Mouse (Mus musculus): ENCODE results near the gene Hspb11. TPM values are rescaled to one million over a fixed set of nuclear protein-coding genes. Genes with fewer than 3 reads are reported as not detected.

Hspb11 gene
- polyA plus RNA-seq, 1 experiment from 2014 or later = 40.2 TPM

DNA sequence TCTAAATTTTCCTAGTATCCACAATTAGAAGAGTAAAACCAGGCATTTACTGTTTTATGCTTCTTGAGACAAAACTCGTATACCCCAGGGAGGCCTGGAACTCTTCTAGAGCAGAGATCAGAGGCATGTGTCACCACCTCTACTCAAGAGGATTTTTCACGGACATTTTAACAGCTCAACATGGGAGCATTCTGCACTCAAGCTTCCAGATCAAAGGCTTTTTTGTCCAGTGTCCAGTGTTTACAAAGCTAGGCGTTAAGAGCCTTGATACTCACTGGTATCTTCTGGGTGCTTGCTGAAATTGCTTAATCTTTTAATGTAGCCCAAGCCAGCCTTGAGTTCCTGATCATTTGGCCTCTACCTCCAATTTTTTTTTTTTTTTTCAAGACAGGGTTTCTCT, 21.2 kb upstream of the Hspb11 start:
- no peaks in the 10 kb centered on the region for H3K27me3 ChIP-seq
- 43% methylated on average over 3 of the region's 3 CpGs for WGBS
- H3K4me3 ChIP-seq = no peak overlapping the region
- peaks cover 55% of the 10 kb centered on the region for H3K36me3 ChIP-seq
- H3K9ac ChIP-seq = no peak overlapping the region
- no peaks in the 10 kb centered on the region for H3K9me3 ChIP-seq
- no peaks in the 10 kb centered on the region for H3K4me1 ChIP-seq
- H3K27ac ChIP-seq = no peak overlapping the region
- no peak for ATAC-seq (ENCODE audit: insufficient number of reproducible peaks, low FRiP score, low TSS enrichment, low read depth)
- no peak overlapping the region for H3K4me2 ChIP-seq

DNA sequence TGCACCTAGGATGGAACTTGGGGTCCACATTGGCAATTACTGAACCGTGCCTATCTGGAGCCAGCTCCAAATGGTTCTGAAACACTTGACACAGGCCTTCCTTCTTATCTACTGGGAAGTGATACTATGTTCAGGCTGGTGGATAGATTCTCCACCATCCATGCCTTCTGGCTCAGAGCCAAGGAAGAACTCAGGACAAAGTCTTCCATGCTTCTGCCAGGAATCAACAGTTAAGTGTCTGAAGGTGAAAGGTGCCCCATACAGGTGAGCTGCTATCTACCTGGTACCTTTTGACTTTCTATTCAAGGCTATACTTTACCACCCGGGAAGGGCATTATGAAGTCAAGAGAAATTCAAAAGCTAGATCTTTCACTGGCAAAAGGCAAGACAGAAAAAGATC, 15.1 kb upstream of the Hspb11 start:
- Histone ChIP-seq H3K36me3 (peaks cover 86% of the 10 kb centered on the region), H3K4me1 (no peaks in the 10 kb centered on the region), H3K4me2 (no peak overlapping the region), H3K27ac (no peak overlapping the region), H3K9me3 (no peaks in the 10 kb centered on the region), H3K27me3 (no peaks in the 10 kb centered on the region), H3K4me3 (no peak overlapping the region), H3K9ac (no peak overlapping the region)
- 94% methylated on average over 2 of the region's 2 CpGs for WGBS
- no peak for ATAC-seq (ENCODE audit: insufficient number of reproducible peaks, low FRiP score, low TSS enrichment, low read depth)

DNA sequence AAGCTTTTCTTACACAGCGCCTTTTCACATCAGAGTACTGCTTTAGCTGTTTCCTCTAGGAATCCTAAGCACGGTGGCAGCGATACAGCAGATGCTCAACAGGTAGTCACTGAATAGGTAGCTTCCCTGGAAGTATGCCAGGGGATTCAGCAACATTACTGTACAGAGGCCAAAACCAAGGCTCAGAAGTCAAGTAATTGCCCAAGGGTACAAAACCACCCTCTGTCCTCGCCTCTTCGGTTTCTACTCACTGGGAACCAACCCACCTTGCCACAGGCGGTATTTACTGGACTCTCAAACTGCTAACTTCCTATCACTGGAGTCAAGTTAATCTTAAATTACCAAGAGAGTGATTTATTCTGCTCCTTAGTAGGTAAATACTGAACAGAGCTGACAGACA, 13.2 kb upstream of the Hspb11 start:
- Histone ChIP-seq H3K4me3 (no peak overlapping the region), H3K4me2 (no peak overlapping the region), H3K9me3 (no peaks in the 10 kb centered on the region), H3K36me3 (peaks cover 75% of the 10 kb centered on the region), H3K27ac (no peak overlapping the region), H3K9ac (no peak overlapping the region), H3K27me3 (no peaks in the 10 kb centered on the region), H3K4me1 (peaks cover 4% of the 10 kb centered on the region; the same call in 1 of the 2 replicates)
- ATAC-seq (ENCODE audit: insufficient number of reproducible peaks, low FRiP score, low TSS enrichment, low read depth) = no peak
- WGBS = 92% methylated on average over 6 of the region's 6 CpGs

- H3K36me3 ChIP-seq = peaks cover 53% of the 10 kb centered on the region
- 72% methylated on average over 6 of the region's 6 CpGs for WGBS
These were observed 9.7 kb upstream of the Hspb11 start for GRCm38 (mm10) chr4:107243365-107244333.

GRCm38 (mm10) chr4:107245368-107245767, 8.0 kb upstream of the Hspb11 start:
- H3K4me1 ChIP-seq = peaks cover 30% of the 10 kb centered on the region
- H3K9ac ChIP-seq = no peak overlapping the region
- H3K27ac ChIP-seq = no peak overlapping the region
- H3K4me3 ChIP-seq = no peak overlapping the region
- peaks cover 38% of the 10 kb centered on the region for H3K36me3 ChIP-seq
- H3K9me3 ChIP-seq = no peaks in the 10 kb centered on the region
- no peak for ATAC-seq (ENCODE audit: insufficient number of reproducible peaks, low FRiP score, low TSS enrichment, low read depth)
- 29% methylated on average over 2 of the region's 2 CpGs for WGBS
- no peak overlapping the region for H3K4me2 ChIP-seq
- H3K27me3 ChIP-seq = no peaks in the 10 kb centered on the region

More at GRCm38 (mm10) chr4:107243365-107244333, 9.7 kb upstream of the Hspb11 start:
- Histone ChIP-seq H3K4me1 (peaks cover 21% of the 10 kb centered on the region), H3K4me3 (no peak overlapping the region), H3K27ac (no peak overlapping the region), H3K4me2 (no peak overlapping the region), H3K9me3 (no peaks in the 10 kb centered on the region), H3K27me3 (no peaks in the 10 kb centered on the region), H3K9ac (no peak overlapping the region)
- no peak for ATAC-seq (ENCODE audit: insufficient number of reproducible peaks, low FRiP score, low TSS enrichment, low read depth)

GRCm38 (mm10) chr4:107246040-107246439, 7.4 kb upstream of the Hspb11 start:
- peaks cover 34% of the 10 kb centered on the region for H3K4me1 ChIP-seq
- 47% methylated on average over 1 of the region's 1 CpGs for WGBS
- ATAC-seq (ENCODE audit: insufficient number of reproducible peaks, low FRiP score, low TSS enrichment, low read depth) = no peak
- H3K9me3 ChIP-seq = no peaks in the 10 kb centered on the region
- H3K9ac ChIP-seq = no peak overlapping the region
- no peak overlapping the region for H3K27ac ChIP-seq
- H3K4me3 ChIP-seq = no peak overlapping the region
- H3K4me2 ChIP-seq = no peak overlapping the region
- no peaks in the 10 kb centered on the region for H3K27me3 ChIP-seq
- H3K36me3 ChIP-seq = peaks cover 33% of the 10 kb centered on the region

DNA sequence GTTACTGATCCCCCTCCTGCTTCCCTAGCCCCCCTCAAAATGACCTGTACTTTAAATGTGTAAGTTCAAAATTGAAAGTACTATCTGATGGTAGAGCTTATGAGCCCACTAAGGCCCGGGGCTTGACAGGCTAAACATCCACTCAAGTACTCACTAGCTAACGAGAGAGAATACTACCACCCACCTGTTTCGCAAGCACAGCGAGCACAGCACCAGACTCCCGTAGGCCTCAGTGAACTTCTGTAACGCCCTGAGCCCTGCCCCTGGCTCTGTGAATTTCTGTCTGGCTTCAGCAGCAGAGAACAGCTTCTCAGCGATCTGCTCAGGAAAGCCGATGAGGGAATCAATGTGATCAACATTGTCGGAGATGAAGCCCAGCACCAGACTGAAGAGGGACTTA, 6.3 kb upstream of the Hspb11 start:
- H3K27me3 ChIP-seq = no peaks in the 10 kb centered on the region
- no peak overlapping the region for H3K4me3 ChIP-seq
- no peak overlapping the region for H3K9ac ChIP-seq
- no peaks in the 10 kb centered on the region for H3K9me3 ChIP-seq
- H3K4me2 ChIP-seq = no peak overlapping the region
- WGBS = 73% methylated on average over 9 of the region's 9 CpGs
- no peak overlapping the region for H3K27ac ChIP-seq
- no peak for ATAC-seq (ENCODE audit: insufficient number of reproducible peaks, low FRiP score, low TSS enrichment, low read depth)
- H3K4me1 ChIP-seq = peaks cover 39% of the 10 kb centered on the region
- peaks cover 24% of the 10 kb centered on the region; the same call in 1 of the 2 replicates for H3K36me3 ChIP-seq

DNA sequence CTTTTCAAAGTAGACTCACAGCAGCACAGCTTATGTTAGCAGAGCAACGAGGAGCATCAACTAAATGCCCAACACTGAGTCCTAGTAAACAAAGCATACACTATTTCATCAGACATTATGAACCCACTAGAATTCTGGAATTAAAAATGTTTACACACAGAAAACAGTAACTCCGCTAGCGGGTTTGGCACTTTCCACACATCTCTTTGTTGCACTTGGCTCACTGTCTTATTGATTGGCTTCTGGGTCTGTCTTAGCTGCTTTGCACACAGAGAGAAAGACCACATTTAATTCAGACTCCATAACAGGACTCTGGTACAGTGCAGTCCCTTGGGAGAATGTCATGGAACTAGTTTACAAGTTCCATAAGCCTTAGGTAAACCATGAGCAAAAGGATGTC, 5.3 kb upstream of the Hspb11 start:
- no peak overlapping the region for H3K9ac ChIP-seq
- H3K27ac ChIP-seq = no peak overlapping the region
- no peaks in the 10 kb centered on the region for H3K9me3 ChIP-seq
- peaks cover 18% of the 10 kb centered on the region; the same call in 1 of the 2 replicates for H3K36me3 ChIP-seq
- ATAC-seq (ENCODE audit: insufficient number of reproducible peaks, low FRiP score, low TSS enrichment, low read depth) = no peak
- no peak overlapping the region for H3K4me2 ChIP-seq
- no peaks in the 10 kb centered on the region for H3K27me3 ChIP-seq
- WGBS = 83% methylated on average over 3 of the region's 3 CpGs
- H3K4me1 ChIP-seq = peaks cover 44% of the 10 kb centered on the region
- no peak overlapping the region for H3K4me3 ChIP-seq

DNA sequence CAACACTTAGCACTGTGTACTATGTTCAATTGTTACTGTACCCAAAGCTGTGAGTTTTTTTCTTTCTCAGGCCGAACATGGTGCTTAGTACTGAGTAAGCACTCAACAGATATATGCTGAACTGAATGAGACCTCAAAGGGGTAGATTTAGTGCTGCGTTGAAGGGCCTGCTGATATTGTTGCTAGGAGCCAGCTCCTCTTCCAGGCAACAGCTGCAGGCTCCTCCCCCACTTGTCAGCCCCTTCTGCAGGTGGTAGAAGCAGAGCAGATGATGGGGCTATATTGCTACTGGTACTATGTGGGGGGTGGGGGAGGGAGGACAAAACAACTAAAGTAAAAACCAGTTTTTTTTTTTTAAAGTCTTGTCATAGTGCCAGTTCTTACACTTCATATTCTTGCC, 3.9 kb upstream of the Hspb11 start:
- Histone ChIP-seq H3K27me3 (no peaks in the 10 kb centered on the region), H3K4me2 (no peak overlapping the region), H3K9me3 (no peaks in the 10 kb centered on the region), H3K27ac (no peak overlapping the region), H3K4me1 (peaks cover 44% of the 10 kb centered on the region), H3K4me3 (no peak overlapping the region), H3K36me3 (peaks cover 10% of the 10 kb centered on the region; the same call in 1 of the 2 replicates), H3K9ac (no peak overlapping the region)
- ATAC-seq (ENCODE audit: insufficient number of reproducible peaks, low FRiP score, low TSS enrichment, low read depth) = no peak
- WGBS = 54% methylated on average over 2 of the region's 2 CpGs

DNA sequence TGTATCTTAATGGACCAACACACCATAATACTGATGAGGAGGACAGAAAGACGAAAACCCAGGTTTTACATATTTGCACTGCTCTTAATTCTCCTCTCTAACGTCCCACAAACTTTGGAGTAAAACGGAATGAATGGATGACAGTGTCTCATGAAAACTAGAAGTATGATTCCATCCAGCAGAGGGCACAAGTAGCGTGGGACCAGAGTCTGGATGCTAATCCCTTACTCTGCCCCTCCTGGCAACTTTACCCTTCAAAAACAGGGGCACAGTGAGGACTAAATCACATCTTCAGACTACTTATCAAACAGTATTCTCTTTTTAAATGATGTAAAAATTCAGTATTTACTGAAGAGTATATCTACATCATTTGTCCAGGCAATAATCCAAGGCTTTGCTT, 2.9 kb upstream of the Hspb11 start:
- peaks cover 42% of the 10 kb centered on the region for H3K4me1 ChIP-seq
- no peak overlapping the region for H3K27ac ChIP-seq
- WGBS = 16% methylated on average over 4 of the region's 4 CpGs
- no peak overlapping the region for H3K9ac ChIP-seq
- peaks cover 10% of the 10 kb centered on the region; the same call in 1 of the 2 replicates for H3K36me3 ChIP-seq
- H3K27me3 ChIP-seq = no peaks in the 10 kb centered on the region
- no peak overlapping the region for H3K4me2 ChIP-seq
- H3K4me3 ChIP-seq = no peak overlapping the region
- ATAC-seq (ENCODE audit: insufficient number of reproducible peaks, low FRiP score, low TSS enrichment, low read depth) = no peak
- H3K9me3 ChIP-seq = no peaks in the 10 kb centered on the region

DNA sequence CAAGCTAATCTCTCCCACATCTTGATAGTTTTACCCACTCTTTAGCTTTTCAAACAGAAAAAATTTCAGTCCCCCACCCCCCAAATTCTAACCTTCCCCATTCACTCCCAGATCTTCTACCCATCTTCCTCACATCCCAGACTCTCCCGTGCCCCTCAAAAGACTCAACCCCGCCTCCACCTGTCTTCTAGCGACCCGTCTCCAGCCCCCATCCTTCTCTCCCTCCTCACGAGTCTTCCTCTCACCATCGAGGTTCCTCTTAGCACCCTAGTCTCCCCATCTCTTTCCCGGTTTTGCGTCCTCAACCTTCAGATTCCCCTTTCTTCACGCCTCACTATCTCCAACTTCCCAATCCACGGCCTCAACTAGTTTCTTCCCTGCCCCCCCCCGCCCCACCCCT, 871 bp upstream of the Hspb11 start:
- peak overlapping the region; percentile 88 for H3K4me3 ChIP-seq
- WGBS = 0% methylated on average over 11 of the region's 11 CpGs
- no peak for ATAC-seq (ENCODE audit: insufficient number of reproducible peaks, low FRiP score, low TSS enrichment, low read depth)
- H3K4me2 ChIP-seq = peak overlapping the region; percentile 61
- H3K27me3 ChIP-seq = no peaks in the 10 kb centered on the region
- H3K9ac ChIP-seq = peak overlapping the region; percentile 85
- H3K27ac ChIP-seq = peak overlapping the region; percentile 88
- H3K4me1 ChIP-seq = peaks cover 30% of the 10 kb centered on the region
- H3K36me3 ChIP-seq = 0 out of 2 replicates have a peak, but pooled peaks cover 1% of the 10 kb centered on the region
- H3K9me3 ChIP-seq = no peaks in the 10 kb centered on the region

DNA sequence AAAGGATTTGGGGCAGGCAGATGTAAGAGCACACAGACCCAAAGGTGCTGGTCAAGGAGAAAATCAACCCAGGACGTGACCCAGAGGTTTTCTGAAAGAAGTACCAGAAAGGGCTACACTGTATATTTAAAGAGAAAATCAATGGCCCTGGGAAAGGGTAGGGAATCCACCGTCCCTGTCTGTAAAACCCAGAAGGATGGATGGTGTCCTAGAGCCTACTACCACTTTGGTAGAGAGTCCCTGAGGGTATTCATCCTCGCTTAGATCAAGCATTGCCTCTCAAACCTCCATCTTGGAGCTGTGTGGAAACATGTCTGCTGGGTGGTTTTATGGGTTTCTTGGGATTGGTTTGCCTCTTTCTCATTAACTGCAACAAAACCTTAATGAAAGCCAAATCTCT, 1.0 kb downstream of the Hspb11 start:
- Histone ChIP-seq H3K4me2 (peak overlapping the region; percentile 54), H3K4me1 (peaks cover 27% of the 10 kb centered on the region), H3K27me3 (no peaks in the 10 kb centered on the region), H3K36me3 (no peaks in the 10 kb centered on the region), H3K27ac (peak overlapping the region; percentile 90), H3K9ac (peak overlapping the region; percentile 75), H3K4me3 (peak overlapping the region; percentile 88), H3K9me3 (no peaks in the 10 kb centered on the region)
- WGBS = 8% methylated on average over 3 of the region's 3 CpGs
- ATAC-seq (ENCODE audit: insufficient number of reproducible peaks, low FRiP score, low TSS enrichment, low read depth) = no peak

Measured in limb, embryonic 15.5 days (tissue).